ENCODE assay signal across 12 mouse cellular contexts in genomic region chr10:75282648-75283047, GRCm38 (mm10). TPM values are rescaled to one million over a fixed set of nuclear protein-coding genes. Genes with fewer than 3 reads are reported as not detected.
DNase-seq lines count a peak whose midpoint lies in the region; ATAC-seq and TF ChIP-seq lines count a peak whose summit lies in the region.
"Had no signal": no experiment of that assay in that cellular context is flagged by ENCODE, and none has a peak within 500 bp of the region (broad histone marks: within the 10 kb centered on the region; RNA-seq: fewer than 3 reads in every experiment).

No protein-coding gene starts in this region.

- TF ChIP-seq EP300 in liver, postnatal 0 days (IDR thresholded peaks at IDR 0.05; ENCODE audit: low read depth), result no peak

- no peak overlapping the region for H3K9ac ChIP-seq in liver, postnatal 0 days (replicated peaks)
- H3K9ac ChIP-seq: liver, embryonic 14.5 days; midbrain, embryonic 13.5 days had no signal

- no peak overlapping the region for H3K27ac ChIP-seq in liver, postnatal 0 days (ENCODE audit: low read depth)
- H3K27ac ChIP-seq: liver, embryonic 14.5 days; midbrain, embryonic 13.5 days had no signal

- H3K9me3 ChIP-seq in liver, postnatal 0 days (ENCODE audit: low read length), result no peaks in the 10 kb centered on the region
- H3K9me3 ChIP-seq: midbrain, embryonic 13.5 days had no signal

- DNase-seq in A20 (ENCODE audit: low read depth, low spot score), result peak; percentile 61
- DNase-seq in CD4-positive, CD25-positive, alpha-beta regulatory T cell, adult 2 months (ENCODE audit: low read depth, low spot score), result peak; percentile 77
- peak; percentile 30 for DNase-seq in liver, postnatal 0 days
- DNase-seq in spleen, postnatal 36 days (ENCODE audit: low spot score in 2 of 2), result peak; percentile 83 to 88
- DNase-seq in cerebellum, adult 11 months, result no peak
- no peak for DNase-seq in testis, postnatal 10 days (ENCODE audit: low spot score)
- DNase-seq in right cerebral cortex, postnatal 25 days, result no peak
- DNase-seq: gastrocnemius, postnatal 25 days; heart, postnatal 4 days had no signal

- H3K36me3 ChIP-seq in liver, postnatal 0 days (replicated peaks; ENCODE audit: insufficient read depth, low read length), result peaks cover 18% of the 10 kb centered on the region

- ATAC-seq in liver, postnatal 0 days, result no peak
- ATAC-seq: midbrain, embryonic 13.5 days; Patski had no signal

- TF ChIP-seq CTCF in liver, postnatal 0 days (IDR thresholded peaks at IDR 0.05; ENCODE audit: low read depth), result no peak

- no peaks in the 10 kb centered on the region for H3K27me3 ChIP-seq in liver, postnatal 0 days (ENCODE audit: insufficient read depth, low read length)
- H3K27me3 ChIP-seq: midbrain, embryonic 13.5 days; Patski had no signal

- no peak overlapping the region for H3K4me2 ChIP-seq in liver, postnatal 0 days (ENCODE audit: low read depth, low read length)
- H3K4me2 ChIP-seq: midbrain, embryonic 13.5 days had no signal

- 55% methylated on average over 5 of the region's 5 CpGs for WGBS in liver, postnatal 0 days (ENCODE audit: insufficient replicate concordance)

- H3K4me1 ChIP-seq in liver, postnatal 0 days (ENCODE audit: insufficient read depth), result no peaks in the 10 kb centered on the region
- H3K4me1 ChIP-seq: midbrain, embryonic 13.5 days had no signal

- no peak overlapping the region for H3K4me3 ChIP-seq in liver, postnatal 0 days (ENCODE audit: low read depth, low read length)
- H3K4me3 ChIP-seq: midbrain, embryonic 13.5 days had no signal

RNA-seq across cellular contexts. Expression of gene Adora2a, which starts 34.0 kb away (rescaled TPM):
- polyA plus RNA-seq in liver, postnatal 0 days (2015; fragmentation: Nextera tagmentation; extraction: Ambion mirVana), result 1.8 and 1.9 TPM in 2 replicates

Comparison
In these comparisons a context has a peak if more than half of its experiments do, and no peak if none do; other contexts are left out.
1. DNase-seq: peak in A20 (single experiment), CD4-positive, CD25-positive, alpha-beta regulatory T cell, adult 2 months (single experiment), liver, postnatal 0 days (single experiment) and spleen, postnatal 36 days (2 of 2); none in cerebellum, adult 11 months (single experiment), testis, postnatal 10 days (single experiment) and right cerebral cortex, postnatal 25 days (single experiment).